Mouse (Mus musculus) limb, embryonic 14.5 days (tissue): ENCODE results near the gene Hist1h3d. TPM values are rescaled to one million over a fixed set of nuclear protein-coding genes. Genes with fewer than 3 reads are reported as not detected.

Experiments used
- ATAC-seq: fragments of 200-750 bp; cut with Nextera tagmentation; 2 replicates; pipeline ENCODE4 v1.8.0; 2017; ENCODE audit warnings: low read depth, moderate number of reproducible peaks, moderate TSS enrichment; ENCODE audit not compliant: low FRiP score
- DNase-seq: peaks from one replicate; pipeline ENCODE4 v3.0.0-alpha.2; 2015; ENCODE audit warnings: low spot score
- H3K27ac ChIP-seq: fragments of 300-500 bp; sonication (generic); replicated peaks from 2 replicates; pipeline ENCODE4 v1.5.1; 2014; ENCODE audit warnings: low read depth, mild to moderate bottlenecking, low read length, moderate library complexity, mixed read lengths
- H3K27me3 ChIP-seq: fragments of 300-500 bp; sonication (generic); 2 replicates; pipeline ENCODE4 v1.6.1; 2014; ENCODE audit warnings: low read length, mixed read lengths; ENCODE audit not compliant: control insufficient read depth, insufficient read depth
- H3K36me3 ChIP-seq: fragments of 300-500 bp; sonication (generic); 2 replicates; pipeline ENCODE4 v1.6.1; 2014; ENCODE audit warnings: mild to moderate bottlenecking, low read length, moderate library complexity, mixed read lengths; ENCODE audit not compliant: control insufficient read depth, insufficient read depth
- H3K4me1 ChIP-seq: fragments of 300-500 bp; sonication (generic); 2 replicates; pipeline ENCODE4 v1.6.1; 2014; ENCODE audit warnings: antibody characterized with exemption, low read length, mixed read lengths; ENCODE audit not compliant: control insufficient read depth, insufficient read depth
- H3K4me2 ChIP-seq: fragments of 300-500 bp; sonication (generic); replicated peaks from 2 replicates; pipeline ENCODE4 v1.6.1; 2014; ENCODE audit warnings: low read depth, mild to moderate bottlenecking, low read length, moderate library complexity; ENCODE audit not compliant: severe bottlenecking
- H3K4me3 ChIP-seq: fragments of 300-500 bp; sonication (generic); replicated peaks from 2 replicates; pipeline ENCODE4 v1.5.1; 2014; ENCODE audit warnings: low read length
- H3K9ac ChIP-seq: fragments of 300-500 bp; sonication (generic); 2 replicates; pipeline ENCODE4 v1.6.1; 2014; ENCODE audit warnings: mild to moderate bottlenecking, low read depth, low read length, moderate library complexity; ENCODE audit not compliant: severe bottlenecking
- H3K9me3 ChIP-seq: fragments of 300-500 bp; sonication (generic); 2 replicates; pipeline ENCODE4 v1.6.1; 2016; ENCODE audit warnings: low read length; ENCODE audit not compliant: control insufficient read depth
- POLR2A ChIP-seq: fragments of 200-500 bp; IDR thresholded peaks from 2 replicates; pipeline ENCODE4 v1.8.0; 2012; ENCODE audit warnings: inconsistent platforms, mild to moderate bottlenecking, moderate library complexity, borderline replicate concordance; ENCODE audit not compliant: insufficient read depth, insufficient read length; ENCODE audit errors: extremely low read depth
- WGBS: fragments of 180-500 bp; shearing (Covaris S2); extraction: QIAGEN DNeasy Blood & Tissue Kit; methylation state at CpG from one replicate; pipeline ENCODE4 v1.1.7; 2014; 5-methylcytosine and 5-hydroxymethylcytosine counted together
- polyA plus RNA-seq, 2 experiments: library from polyadenylated mRNA; depleted of rRNA in 1 of 2; stranded (reverse) in 1 of 2; unstranded in 1 of 2; fragments of >200 nt; fragmentation: Nextera tagmentation in 1 of 2; extraction: Ambion mirVana in 1 of 2; gene quantifications; 2 replicates each; pipeline versions ENCODE4 v1.2.1 to v1.2.3; 2012 to 2014

The Hist1h3d gene
- polyA plus RNA-seq, 2 experiments: 6.8 to 30.0 TPM

GRCm38 (mm10) chr13:23604452-23604851 is 28.9 kb downstream of the Hist1h3d start:
- Histone ChIP-seq H3K4me3 (no peak overlapping the region), H3K27me3 (no peaks in the 10 kb centered on the region), H3K9ac (no peak overlapping the region), H3K4me2 (no peak overlapping the region), H3K36me3 (no peaks in the 10 kb centered on the region), H3K27ac (no peak overlapping the region), H3K4me1 (no peaks in the 10 kb centered on the region), H3K9me3 (no peaks in the 10 kb centered on the region)
- DNase-seq (no peak), ATAC-seq (no peak)
- no peak for TF ChIP-seq POLR2A
- WGBS: 89% methylated on average over 3 of the region's 3 CpGs

GRCm38 (mm10) chr13:23605052-23605451 is 29.5 kb downstream of the Hist1h3d start:
- Histone ChIP-seq H3K27me3 (no peaks in the 10 kb centered on the region), H3K4me1 (no peaks in the 10 kb centered on the region), H3K9ac (no peak overlapping the region), H3K9me3 (no peaks in the 10 kb centered on the region), H3K27ac (no peak overlapping the region), H3K4me2 (no peak overlapping the region), H3K36me3 (no peaks in the 10 kb centered on the region), H3K4me3 (no peak overlapping the region)
- ATAC-seq (no peak), DNase-seq (no peak)
- WGBS: 93% methylated on average over 3 of the region's 3 CpGs
- no peak for TF ChIP-seq POLR2A

- H3K36me3 ChIP-seq: no peaks in the 10 kb centered on the region
- H3K4me1 ChIP-seq: no peaks in the 10 kb centered on the region
- no peak overlapping the region for H3K9ac ChIP-seq
- no peaks in the 10 kb centered on the region for H3K9me3 ChIP-seq
- ATAC-seq (no peak), DNase-seq (no peak)
- no peak for TF ChIP-seq POLR2A
- WGBS: 89% methylated on average over 4 of the region's 4 CpGs
- no peak overlapping the region for H3K27ac ChIP-seq
- no peak overlapping the region for H3K4me2 ChIP-seq
- no peak overlapping the region for H3K4me3 ChIP-seq
- H3K27me3 ChIP-seq: no peaks in the 10 kb centered on the region
Observed at GRCm38 (mm10) chr13:23609209-23609608, 33.6 kb downstream of the Hist1h3d start.

- Histone ChIP-seq H3K4me3 (no peak overlapping the region), H3K4me1 (no peaks in the 10 kb centered on the region), H3K4me2 (no peak overlapping the region), H3K36me3 (no peaks in the 10 kb centered on the region), H3K27me3 (no peaks in the 10 kb centered on the region), H3K9ac (no peak overlapping the region), H3K9me3 (no peaks in the 10 kb centered on the region), H3K27ac (no peak overlapping the region)
- no peak for TF ChIP-seq POLR2A
- ATAC-seq (no peak), DNase-seq (no peak)
Observed at GRCm38 (mm10) chr13:23609844-23610243, 34.3 kb downstream of the Hist1h3d start.

GRCm38 (mm10) chr13:23610393-23610792 is 34.8 kb downstream of the Hist1h3d start:
- WGBS: 71% methylated on average over 2 of the region's 2 CpGs
- Histone ChIP-seq H3K4me3 (no peak overlapping the region), H3K27me3 (no peaks in the 10 kb centered on the region), H3K4me2 (no peak overlapping the region), H3K9ac (no peak overlapping the region), H3K9me3 (no peaks in the 10 kb centered on the region), H3K27ac (no peak overlapping the region), H3K36me3 (no peaks in the 10 kb centered on the region), H3K4me1 (no peaks in the 10 kb centered on the region)
- no peak for TF ChIP-seq POLR2A
- no peak for ATAC-seq
- no peak for DNase-seq

- WGBS: 85% methylated on average over 3 of the region's 3 CpGs
- DNase-seq (no peak), ATAC-seq (no peak)
- H3K9ac ChIP-seq: no peak overlapping the region
- H3K4me3 ChIP-seq: no peak overlapping the region
- no peak for TF ChIP-seq POLR2A
- no peaks in the 10 kb centered on the region for H3K36me3 ChIP-seq
- no peaks in the 10 kb centered on the region for H3K9me3 ChIP-seq
- H3K4me2 ChIP-seq: no peak overlapping the region
- H3K27me3 ChIP-seq: no peaks in the 10 kb centered on the region
- no peak overlapping the region for H3K27ac ChIP-seq
- H3K4me1 ChIP-seq: no peaks in the 10 kb centered on the region
Observed at GRCm38 (mm10) chr13:23611638-23612037, 36.1 kb downstream of the Hist1h3d start.
